In genomic region chr11:54952651-54953050, GRCm38 (mm10) we compare ENCODE assay signal across 14 mouse cellular contexts. TPM values are rescaled to one million over a fixed set of nuclear protein-coding genes. Genes with fewer than 3 reads are reported as not detected.
DNase-seq lines count a peak whose midpoint lies in the region; ATAC-seq and TF ChIP-seq lines count a peak whose summit lies in the region.
"Had no signal": no experiment of that assay in that cellular context is flagged by ENCODE, and none has a peak within 500 bp of the region (broad histone marks: within the 10 kb centered on the region; RNA-seq: fewer than 3 reads in every experiment).

No protein-coding gene starts in this region.

- DNase-seq in heart, embryonic 10.5 days (ENCODE audit: low spot score): no peak
- DNase-seq in heart, adult 18-20 months: no peak
- DNase-seq in midbrain, embryonic 11.5 days (ENCODE audit: low spot score, missing footprints): no peak
- DNase-seq in midbrain, embryonic 10.5 days (ENCODE audit: low spot score): no peak
- DNase-seq in thymus, postnatal 10 days (ENCODE audit: low spot score in 2 of 2): no peak
- no peak for DNase-seq in kidney, adult 11 months
- DNase-seq: embryo, embryonic 11 days; gastrocnemius, postnatal 36 days; kidney, postnatal 10 days had no signal

- peaks cover 65% of the 10 kb centered on the region for H3K4me1 ChIP-seq in heart, embryonic 10.5 days
- 0 out of 2 replicates have a peak, but pooled peaks cover 5% of the 10 kb centered on the region for H3K4me1 ChIP-seq in midbrain, embryonic 11.5 days (ENCODE audit: control insufficient read depth, insufficient read depth, low read length)
- H3K4me1 ChIP-seq in midbrain, embryonic 10.5 days: peaks cover 22% of the 10 kb centered on the region
- H3K4me1 ChIP-seq in bone marrow macrophage, adult 2 months (ENCODE audit: control insufficient read depth, insufficient read depth, low read length): peaks cover 69% of the 10 kb centered on the region

- peak overlapping the region; percentile 4; the same call in 1 of the 2 replicates for H3K9ac ChIP-seq in midbrain, embryonic 11.5 days (ENCODE audit: low read length)
- H3K9ac ChIP-seq: liver, embryonic 12.5 days; stomach, embryonic 15.5 days had no signal

- TF ChIP-seq CTCF in bone marrow macrophage, adult 2 months (IDR thresholded peaks at IDR 0.05; ENCODE audit: low read depth, low read length): no peak

- no peak overlapping the region for H3K4me2 ChIP-seq in midbrain, embryonic 11.5 days
- H3K4me2 ChIP-seq: liver, embryonic 12.5 days; stomach, embryonic 15.5 days had no signal

- H3K4me3 ChIP-seq in heart, embryonic 10.5 days: 0 out of 2 replicates have a peak overlapping the region, but pooled peaks have one; percentile 10
- H3K4me3 ChIP-seq in midbrain, embryonic 11.5 days (ENCODE audit: low read depth, low read length): no peak overlapping the region
- H3K4me3 ChIP-seq in midbrain, embryonic 10.5 days: no peak overlapping the region
- H3K4me3 ChIP-seq in bone marrow macrophage, adult 2 months (ENCODE audit: insufficient read depth, low read length): peak overlapping the region; percentile 4; the same call in 1 of the 2 replicates
- H3K4me3 ChIP-seq: left cerebral cortex, adult 2 months; liver, embryonic 12.5 days; stomach, embryonic 15.5 days had no signal

- H3K36me3 ChIP-seq in heart, embryonic 10.5 days: peaks cover 6% of the 10 kb centered on the region; the same call in 1 of the 2 replicates
- no peaks in the 10 kb centered on the region for H3K36me3 ChIP-seq in midbrain, embryonic 11.5 days (ENCODE audit: control insufficient read depth, insufficient read depth, low read length)
- H3K36me3 ChIP-seq in midbrain, embryonic 10.5 days: no peaks in the 10 kb centered on the region
- H3K36me3 ChIP-seq: liver, embryonic 12.5 days; stomach, embryonic 15.5 days had no signal

- peak overlapping the region; percentile 73 for H3K27ac ChIP-seq in heart, embryonic 10.5 days
- no peak overlapping the region for H3K27ac ChIP-seq in midbrain, embryonic 11.5 days (ENCODE audit: low read depth, low read length)
- H3K27ac ChIP-seq in midbrain, embryonic 10.5 days (replicated peaks): no peak overlapping the region
- 0 out of 2 replicates have a peak overlapping the region, but pooled peaks have one; percentile 24 for H3K27ac ChIP-seq in bone marrow macrophage, adult 2 months (ENCODE audit: insufficient read depth, low read depth, low read length)
- H3K27ac ChIP-seq: left cerebral cortex, adult 2 months; liver, embryonic 12.5 days; stomach, embryonic 15.5 days had no signal

- H3K27me3 ChIP-seq in heart, embryonic 10.5 days (ENCODE audit: insufficient read depth, poor library complexity, severe bottlenecking): no peaks in the 10 kb centered on the region
- no peaks in the 10 kb centered on the region for H3K27me3 ChIP-seq in midbrain, embryonic 11.5 days (ENCODE audit: control insufficient read depth, insufficient read depth, low read length)
- H3K27me3 ChIP-seq in midbrain, embryonic 10.5 days (ENCODE audit: low read depth, poor library complexity, severe bottlenecking): no peaks in the 10 kb centered on the region
- H3K27me3 ChIP-seq: liver, embryonic 12.5 days; stomach, embryonic 15.5 days had no signal

- TF ChIP-seq POLR2A in bone marrow macrophage, adult 2 months (IDR thresholded peaks at IDR 0.05; ENCODE audit: borderline replicate concordance, low read depth, low read length): no peak

- H3K9me3 ChIP-seq in heart, embryonic 10.5 days: no peaks in the 10 kb centered on the region
- H3K9me3 ChIP-seq in midbrain, embryonic 11.5 days (ENCODE audit: control insufficient read depth, low read length): no peaks in the 10 kb centered on the region
- no peaks in the 10 kb centered on the region for H3K9me3 ChIP-seq in midbrain, embryonic 10.5 days (replicated peaks)
- H3K9me3 ChIP-seq: liver, embryonic 12.5 days; stomach, embryonic 15.5 days had no signal

- no peak for ATAC-seq in midbrain, embryonic 11.5 days (ENCODE audit: low FRiP score)
- ATAC-seq: forebrain, embryonic 14.5 days; liver, embryonic 12.5 days had no signal

- WGBS in heart, embryonic 10.5 days: 34% methylated on average over 6 of the region's 6 CpGs
- WGBS in midbrain, embryonic 11.5 days: 76% methylated on average over 6 of the region's 6 CpGs
- 84% methylated on average over 6 of the region's 6 CpGs for WGBS in midbrain, embryonic 10.5 days

RNA-seq across cellular contexts. Expression of gene Tnip1, which starts 10.1 kb away (rescaled TPM):
- polyA plus RNA-seq in heart, embryonic 10.5 days (2016; fragmentation: Nextera tagmentation; extraction: Ambion mirVana): 22.7 and 23.7 TPM in 2 replicates
- 10 to 100 TPM; 26.7 to 32.7 TPM for total RNA-seq in heart, adult 18-20 months (2021)
- 8.9 and 9.9 TPM in 2 replicates for polyA plus RNA-seq in midbrain, embryonic 11.5 days (2014; fragmentation: Nextera tagmentation; extraction: Ambion mirVana)
- polyA plus RNA-seq in midbrain, embryonic 10.5 days (2016; fragmentation: Nextera tagmentation; extraction: Ambion mirVana): 9.5 and 11.6 TPM in 2 replicates
- 70.3 and 72.2 TPM in 2 replicates for polyA plus RNA-seq in bone marrow macrophage, adult 2 months (2012; ENCODE audit: insufficient read depth, insufficient read length, missing spikeins)

RNA-seq across cellular contexts. Expression of gene Gpx3, which starts 50.4 kb away (rescaled TPM):
- 1,153 and 1,643 TPM in 2 replicates for polyA plus RNA-seq in heart, embryonic 10.5 days (2016; fragmentation: Nextera tagmentation; extraction: Ambion mirVana)
- 100 to 1,000 TPM; 206 to 329 TPM for total RNA-seq in heart, adult 18-20 months (2021)
- polyA plus RNA-seq in midbrain, embryonic 11.5 days (2014; fragmentation: Nextera tagmentation; extraction: Ambion mirVana): 57.2 and 60.5 TPM in 2 replicates
- 68.6 and 72.1 TPM in 2 replicates for polyA plus RNA-seq in midbrain, embryonic 10.5 days (2016; fragmentation: Nextera tagmentation; extraction: Ambion mirVana)
- polyA plus RNA-seq in bone marrow macrophage, adult 2 months (2012; ENCODE audit: insufficient read depth, insufficient read length, missing spikeins): 10.8 and 13.8 TPM in 2 replicates

Comparison
In these comparisons a context has a peak if more than half of its experiments do, and no peak if none do; other contexts are left out.
1. H3K27ac ChIP-seq: peak in heart, embryonic 10.5 days (single experiment) and bone marrow macrophage, adult 2 months (single experiment); none in midbrain, embryonic 11.5 days (single experiment) and midbrain, embryonic 10.5 days (single experiment).
2. H3K4me3 ChIP-seq: peak in heart, embryonic 10.5 days (single experiment) and bone marrow macrophage, adult 2 months (single experiment); none in midbrain, embryonic 11.5 days (single experiment) and midbrain, embryonic 10.5 days (single experiment).
3. RNA of gene Gpx3, which starts 50.4 kb away (polyA plus RNA-seq): 1,153 to 1,643 TPM in heart, embryonic 10.5 days; 68.6 to 72.1 TPM in midbrain, embryonic 10.5 days, 57.2 to 60.5 TPM in midbrain, embryonic 11.5 days and 10.8 to 13.8 TPM in bone marrow macrophage, adult 2 months; every median in the first group is over 10 times any median in the second.